Mouse (Mus musculus) embryonic facial prominence, embryonic 13.5 days (tissue): ENCODE results near the gene Akap6. TPM values are rescaled to one million over a fixed set of nuclear protein-coding genes. Genes with fewer than 3 reads are reported as not detected.

Source experiments
- ATAC-seq: fragments of 200-750 bp; cut with Nextera tagmentation; 2 replicates; pipeline ENCODE4 v1.8.0; 2017; ENCODE audit warnings: low read depth; ENCODE audit not compliant: insufficient number of reproducible peaks, insufficient read depth, low FRiP score, low TSS enrichment
- H3K27ac ChIP-seq: fragments of 300-500 bp; sonication (generic); 2 replicates; pipeline ENCODE4 v1.5.1; 2015; ENCODE audit warnings: moderate library complexity, mild to moderate bottlenecking, inconsistent platforms
- H3K27me3 ChIP-seq: fragments of 300-500 bp; sonication (generic); 2 replicates; pipeline ENCODE4 v1.6.1; 2015; ENCODE audit warnings: mild to moderate bottlenecking, inconsistent platforms
- H3K36me3 ChIP-seq: fragments of 300-500 bp; sonication (generic); 2 replicates; pipeline ENCODE4 v1.6.1; 2015; ENCODE audit warnings: mild to moderate bottlenecking, inconsistent platforms
- H3K4me1 ChIP-seq: fragments of 300-500 bp; sonication (generic); 2 replicates; pipeline ENCODE4 v1.6.1; 2015; ENCODE audit warnings: inconsistent platforms
- H3K4me2 ChIP-seq: fragments of 300-500 bp; sonication (generic); 2 replicates; pipeline ENCODE4 v1.6.1; 2015; ENCODE audit warnings: moderate library complexity, mild to moderate bottlenecking, inconsistent platforms
- H3K4me3 ChIP-seq: fragments of 300-500 bp; sonication (generic); 2 replicates; pipeline ENCODE4 v1.5.1; 2015; ENCODE audit warnings: mild to moderate bottlenecking, inconsistent platforms
- H3K9ac ChIP-seq: fragments of 300-500 bp; sonication (generic); 2 replicates; pipeline ENCODE4 v1.6.1; 2015; ENCODE audit warnings: mild to moderate bottlenecking, inconsistent platforms
- H3K9me3 ChIP-seq: fragments of 300-500 bp; sonication (generic); 2 replicates; pipeline ENCODE4 v1.6.1; 2016; ENCODE audit warnings: inconsistent platforms
- WGBS: fragments of 180-500 bp; shearing (Covaris S2); methylation state at CpG from one replicate; pipeline ENCODE4 v1.1.7; 2015; ENCODE audit warnings: mixed read lengths; 5-methylcytosine and 5-hydroxymethylcytosine counted together
- polyA plus RNA-seq: library from polyadenylated mRNA; unstranded; fragments of >200 nt; fragmentation: Nextera tagmentation; extraction: Ambion mirVana; gene quantifications from 2 replicates; pipeline ENCODE4 v1.2.1, GENCODE M21; 2015

Akap6 gene
- polyA plus RNA-seq, 1 experiment from 2014 or later: 1.3 TPM

DNA sequence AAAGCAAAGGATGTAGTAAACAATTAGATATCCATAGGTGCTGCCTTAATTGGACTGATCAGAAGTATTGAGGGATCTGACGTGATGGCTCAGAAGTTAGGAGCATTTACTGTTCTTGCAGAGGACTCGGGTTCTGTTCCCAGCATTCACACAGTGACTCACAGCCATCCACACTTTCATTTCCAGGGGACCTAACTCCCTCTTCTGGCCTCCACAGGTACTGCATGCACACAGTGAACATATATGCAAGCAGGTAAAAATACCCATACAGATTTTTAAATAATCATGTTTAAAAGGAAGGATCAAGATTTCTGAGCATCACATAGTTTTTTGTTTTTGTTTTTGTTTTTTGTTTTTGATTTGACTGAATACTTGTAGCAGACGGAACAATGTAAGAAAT is 235.8 kb downstream of the Akap6 start:
- no peak overlapping the region for H3K4me3 ChIP-seq
- H3K36me3 ChIP-seq: no peaks in the 10 kb centered on the region
- ATAC-seq: no peak
- WGBS: 90% methylated on average over 3 of the region's 3 CpGs
- no peak overlapping the region for H3K4me2 ChIP-seq
- H3K27me3 ChIP-seq: no peaks in the 10 kb centered on the region; the same call in 1 of the 2 replicates
- peaks cover 7% of the 10 kb centered on the region; the same call in 1 of the 2 replicates for H3K4me1 ChIP-seq
- H3K9me3 ChIP-seq: no peaks in the 10 kb centered on the region
- no peak overlapping the region for H3K27ac ChIP-seq
- H3K9ac ChIP-seq: no peak overlapping the region

- H3K4me2 ChIP-seq: no peak overlapping the region
- WGBS: 65% methylated on average over 5 of the region's 5 CpGs
- H3K4me3 ChIP-seq: no peak overlapping the region
- H3K4me1 ChIP-seq: peaks cover 8% of the 10 kb centered on the region; the same call in 1 of the 2 replicates
- no peak for ATAC-seq
- no peak overlapping the region for H3K9ac ChIP-seq
- no peaks in the 10 kb centered on the region; the same call in 1 of the 2 replicates for H3K27me3 ChIP-seq
- H3K36me3 ChIP-seq: no peaks in the 10 kb centered on the region
- H3K9me3 ChIP-seq: no peaks in the 10 kb centered on the region
- H3K27ac ChIP-seq: no peak overlapping the region
Measured at GRCm38 (mm10) chr12:52938786-52939185, 239.6 kb downstream of the Akap6 start.

DNA sequence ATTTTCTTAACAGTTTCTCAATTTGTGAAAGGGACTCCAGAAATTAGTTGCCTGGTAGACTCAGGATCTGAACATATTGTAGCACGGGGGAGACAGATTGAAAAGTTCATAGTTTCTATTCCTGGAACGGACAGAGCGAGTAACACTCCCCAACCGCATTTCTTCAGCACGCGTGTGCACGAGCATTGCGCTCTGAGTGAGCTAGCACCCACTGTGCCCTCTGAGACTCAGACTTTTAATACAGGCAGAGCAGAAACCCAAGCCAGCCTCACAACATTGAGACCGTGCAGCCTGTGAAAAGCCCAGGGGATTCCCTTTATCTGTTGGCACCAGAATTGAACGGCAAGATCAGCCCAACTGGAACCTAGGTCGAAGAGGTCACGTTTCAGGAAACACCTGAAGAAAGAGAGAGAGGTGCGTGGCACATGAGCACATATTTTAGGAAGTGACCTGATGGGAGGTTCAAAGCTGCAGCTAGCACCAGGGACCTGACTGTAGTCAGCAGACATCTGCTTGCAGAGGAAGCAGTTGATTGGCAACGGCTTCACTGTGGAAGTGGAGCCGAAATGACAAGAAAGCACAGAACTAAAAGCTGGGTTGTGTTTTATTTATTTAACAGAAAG is 240.3 kb downstream of the Akap6 start:
- Histone ChIP-seq H3K27me3 (no peaks in the 10 kb centered on the region; the same call in 1 of the 2 replicates), H3K36me3 (no peaks in the 10 kb centered on the region), H3K9ac (no peak overlapping the region), H3K4me1 (peaks cover 8% of the 10 kb centered on the region; the same call in 1 of the 2 replicates), H3K9me3 (no peaks in the 10 kb centered on the region), H3K4me3 (no peak overlapping the region), H3K27ac (no peak overlapping the region), H3K4me2 (no peak overlapping the region)
- ATAC-seq: no peak
- 53% methylated on average over 15 of the region's 15 CpGs for WGBS

GRCm38 (mm10) chr12:52941941-52942340 is 242.8 kb downstream of the Akap6 start:
- Histone ChIP-seq H3K9ac (no peak overlapping the region), H3K4me1 (peaks cover 8% of the 10 kb centered on the region; the same call in 1 of the 2 replicates), H3K36me3 (no peaks in the 10 kb centered on the region), H3K9me3 (no peaks in the 10 kb centered on the region), H3K27ac (no peak overlapping the region), H3K27me3 (no peaks in the 10 kb centered on the region; the same call in 1 of the 2 replicates), H3K4me3 (no peak overlapping the region), H3K4me2 (no peak overlapping the region)
- 68% methylated on average over 4 of the region's 4 CpGs for whole genome bisulfite sequencing
- ATAC-seq: no peak

- no peaks in the 10 kb centered on the region for H3K36me3 ChIP-seq
- H3K4me1 ChIP-seq: peaks cover 8% of the 10 kb centered on the region; the same call in 1 of the 2 replicates
- no peaks in the 10 kb centered on the region for H3K9me3 ChIP-seq
- no peak overlapping the region for H3K27ac ChIP-seq
- no peak for ATAC-seq
- H3K27me3 ChIP-seq: no peaks in the 10 kb centered on the region; the same call in 1 of the 2 replicates
- 77% methylated on average over 7 of the region's 7 CpGs for WGBS
- H3K4me3 ChIP-seq: no peak overlapping the region
- no peak overlapping the region for H3K9ac ChIP-seq
- no peak overlapping the region for H3K4me2 ChIP-seq
Measured at GRCm38 (mm10) chr12:52944274-52944673, 245.1 kb downstream of the Akap6 start.

- H3K4me3 ChIP-seq: no peak overlapping the region
- no peaks in the 10 kb centered on the region for H3K36me3 ChIP-seq
- no peaks in the 10 kb centered on the region; the same call in 1 of the 2 replicates for H3K27me3 ChIP-seq
- no peaks in the 10 kb centered on the region for H3K9me3 ChIP-seq
- H3K4me2 ChIP-seq: no peak overlapping the region
- 89% methylated on average over 2 of the region's 2 CpGs for WGBS
- H3K27ac ChIP-seq: no peak overlapping the region
- 0 out of 2 replicates have a peak, but pooled peaks cover 1% of the 10 kb centered on the region for H3K4me1 ChIP-seq
- no peak overlapping the region for H3K9ac ChIP-seq
- ATAC-seq: no peak
Measured at GRCm38 (mm10) chr12:52944949-52945348, 245.8 kb downstream of the Akap6 start.

DNA sequence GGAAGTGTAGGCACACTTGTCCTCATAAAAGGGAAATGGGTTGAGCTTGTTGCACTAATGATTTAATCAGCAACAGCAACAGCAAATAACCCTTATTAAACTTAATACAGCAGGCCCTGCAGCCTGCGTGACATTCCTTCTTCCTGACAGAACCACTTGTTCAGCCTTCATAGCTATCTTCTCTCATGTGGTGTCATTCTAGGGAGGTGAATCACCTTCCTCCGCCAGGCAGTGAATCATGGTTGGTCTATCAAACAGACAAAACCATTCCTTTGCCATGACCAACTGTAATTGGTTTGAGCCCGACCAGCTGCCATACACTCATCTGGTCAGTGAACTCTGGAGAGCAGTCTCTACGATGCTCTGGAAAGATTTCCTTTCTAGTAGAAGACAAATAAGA is 251.5 kb downstream of the Akap6 start:
- no peaks in the 10 kb centered on the region for H3K4me1 ChIP-seq
- H3K27me3 ChIP-seq: no peaks in the 10 kb centered on the region
- H3K9ac ChIP-seq: no peak overlapping the region
- H3K27ac ChIP-seq: no peak overlapping the region
- H3K9me3 ChIP-seq: no peaks in the 10 kb centered on the region
- no peak overlapping the region for H3K4me2 ChIP-seq
- ATAC-seq: no peak
- H3K36me3 ChIP-seq: no peaks in the 10 kb centered on the region
- H3K4me3 ChIP-seq: no peak overlapping the region
- WGBS: 74% methylated on average over 4 of the region's 4 CpGs

- no peak for ATAC-seq
- no peak overlapping the region for H3K9ac ChIP-seq
- H3K36me3 ChIP-seq: no peaks in the 10 kb centered on the region
- H3K9me3 ChIP-seq: no peaks in the 10 kb centered on the region
- H3K27me3 ChIP-seq: no peaks in the 10 kb centered on the region
- no peaks in the 10 kb centered on the region for H3K4me1 ChIP-seq
- WGBS: 83% methylated on average over 3 of the region's 3 CpGs
- H3K4me2 ChIP-seq: no peak overlapping the region
- H3K27ac ChIP-seq: no peak overlapping the region
- no peak overlapping the region for H3K4me3 ChIP-seq
Measured at GRCm38 (mm10) chr12:52957587-52957986, 258.4 kb downstream of the Akap6 start.

- Histone ChIP-seq H3K36me3 (no peaks in the 10 kb centered on the region), H3K4me3 (no peak overlapping the region), H3K27me3 (no peaks in the 10 kb centered on the region), H3K4me2 (no peak overlapping the region), H3K4me1 (no peaks in the 10 kb centered on the region), H3K9ac (no peak overlapping the region), H3K27ac (no peak overlapping the region), H3K9me3 (no peaks in the 10 kb centered on the region)
- no peak for ATAC-seq
- 54% methylated on average over 3 of the region's 3 CpGs for WGBS
Measured at GRCm38 (mm10) chr12:52957994-52958393, 258.8 kb downstream of the Akap6 start.

- no peak overlapping the region for H3K4me3 ChIP-seq
- 84% methylated on average over 6 of the region's 6 CpGs for WGBS
- ATAC-seq: no peak
- no peaks in the 10 kb centered on the region for H3K4me1 ChIP-seq
- H3K9me3 ChIP-seq: no peaks in the 10 kb centered on the region
- H3K27ac ChIP-seq: no peak overlapping the region
- H3K9ac ChIP-seq: no peak overlapping the region
- H3K27me3 ChIP-seq: no peaks in the 10 kb centered on the region
- no peak overlapping the region for H3K4me2 ChIP-seq
- H3K36me3 ChIP-seq: no peaks in the 10 kb centered on the region
Measured at GRCm38 (mm10) chr12:52991745-52992144, 292.6 kb downstream of the Akap6 start.

DNA sequence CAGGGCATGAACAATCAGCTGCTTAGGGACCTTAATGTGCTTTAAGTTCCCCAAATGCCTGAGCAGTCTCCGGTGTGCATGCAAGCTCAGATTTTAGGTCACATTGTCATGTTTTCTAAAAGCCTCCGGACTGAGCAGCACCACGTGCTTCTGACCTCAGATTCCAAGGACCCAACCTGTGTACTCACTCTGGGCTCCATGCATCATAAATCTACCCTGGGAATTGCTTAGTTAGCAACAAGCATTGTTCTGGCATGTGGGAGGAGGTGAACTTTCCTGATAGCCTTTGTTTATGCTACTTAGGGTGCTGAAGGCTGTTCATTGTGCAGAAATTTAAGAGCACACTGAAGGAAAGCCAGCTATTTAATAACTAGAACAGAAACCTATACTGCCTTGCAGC is 313.2 kb downstream of the Akap6 start:
- ATAC-seq: no peak
- 27% methylated on average over 3 of the region's 3 CpGs for WGBS
- no peak overlapping the region for H3K4me2 ChIP-seq
- H3K27me3 ChIP-seq: no peaks in the 10 kb centered on the region
- no peak overlapping the region for H3K27ac ChIP-seq
- H3K9me3 ChIP-seq: no peaks in the 10 kb centered on the region
- no peaks in the 10 kb centered on the region for H3K36me3 ChIP-seq
- H3K9ac ChIP-seq: no peak overlapping the region
- no peak overlapping the region for H3K4me3 ChIP-seq
- no peaks in the 10 kb centered on the region for H3K4me1 ChIP-seq

GRCm38 (mm10) chr12:53014539-53014938 is 315.4 kb downstream of the Akap6 start:
- Histone ChIP-seq H3K4me3 (no peak overlapping the region), H3K4me1 (no peaks in the 10 kb centered on the region), H3K27me3 (no peaks in the 10 kb centered on the region), H3K9me3 (no peaks in the 10 kb centered on the region), H3K36me3 (no peaks in the 10 kb centered on the region), H3K4me2 (no peak overlapping the region), H3K27ac (no peak overlapping the region), H3K9ac (no peak overlapping the region)
- ATAC-seq: no peak
- WGBS: 89% methylated on average over 6 of the region's 6 CpGs
